Mouse (Mus musculus): ENCODE measurements at regions not wholly inside any gene's neighbourhood (a gene's known extent, or its start where the extent isn't known, plus 50 kb on each side); places are given as distances from the start of the nearest gene placed in this dataset.

DNA sequence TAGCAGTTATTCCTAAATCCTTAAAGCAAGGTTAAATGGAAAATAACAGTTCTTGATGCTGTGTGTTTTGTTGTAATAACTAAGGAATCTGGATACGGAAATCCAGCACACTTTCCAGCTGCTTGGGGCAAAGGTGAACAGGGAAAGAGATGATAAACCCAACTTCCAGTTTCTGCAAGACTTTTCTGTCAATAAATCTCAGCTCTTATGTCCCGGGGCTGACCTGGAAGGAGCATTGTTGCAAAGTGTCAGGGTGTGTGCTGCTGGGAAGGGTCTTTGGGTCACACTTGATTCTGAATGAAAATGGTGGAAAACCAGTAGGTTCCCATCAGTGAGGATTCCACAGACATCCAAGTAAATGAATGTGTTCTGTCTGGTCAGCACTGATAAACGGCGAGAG is 81.2 kb upstream of the Marcks start:
- H3K9ac ChIP-seq (ENCODE audit: low read depth, low read length) = no peak overlapping the region
- no peaks in the 10 kb centered on the region for H3K27me3 ChIP-seq (replicated peaks; ENCODE audit: control insufficient read depth, insufficient read depth, low read length)
- no peak overlapping the region for H3K27ac ChIP-seq (ENCODE audit: low read depth, low read length)
- H3K4me3 ChIP-seq (ENCODE audit: low read length) = no peak overlapping the region
- no peaks in the 10 kb centered on the region for H3K4me1 ChIP-seq (ENCODE audit: control insufficient read depth, insufficient read depth, low read depth, low read length)
- no peaks in the 10 kb centered on the region for H3K9me3 ChIP-seq (ENCODE audit: control insufficient read depth, low read length)
- no peaks in the 10 kb centered on the region for H3K36me3 ChIP-seq (ENCODE audit: control insufficient read depth, insufficient read depth, low read length)
- ATAC-seq = no peak
- 75% methylated on average over 4 of the region's 4 CpGs for WGBS
- H3K4me2 ChIP-seq (ENCODE audit: low read length) = no peak overlapping the region

GRCm38 (mm10) chr10:37219381-37219780 is 80.7 kb upstream of the Marcks start:
- no peak overlapping the region for H3K4me3 ChIP-seq (ENCODE audit: low read length)
- no peaks in the 10 kb centered on the region for H3K27me3 ChIP-seq (replicated peaks; ENCODE audit: control insufficient read depth, insufficient read depth, low read length)
- WGBS = 92% methylated on average over 1 of the region's 1 CpGs
- H3K4me2 ChIP-seq (ENCODE audit: low read length) = no peak overlapping the region
- ATAC-seq = no peak
- H3K9me3 ChIP-seq (ENCODE audit: control insufficient read depth, low read length) = no peaks in the 10 kb centered on the region
- no peak overlapping the region for H3K27ac ChIP-seq (ENCODE audit: low read depth, low read length)
- no peaks in the 10 kb centered on the region for H3K36me3 ChIP-seq (ENCODE audit: control insufficient read depth, insufficient read depth, low read length)
- H3K4me1 ChIP-seq (ENCODE audit: control insufficient read depth, insufficient read depth, low read depth, low read length) = no peaks in the 10 kb centered on the region
- no peak overlapping the region for H3K9ac ChIP-seq (ENCODE audit: low read depth, low read length)

DNA sequence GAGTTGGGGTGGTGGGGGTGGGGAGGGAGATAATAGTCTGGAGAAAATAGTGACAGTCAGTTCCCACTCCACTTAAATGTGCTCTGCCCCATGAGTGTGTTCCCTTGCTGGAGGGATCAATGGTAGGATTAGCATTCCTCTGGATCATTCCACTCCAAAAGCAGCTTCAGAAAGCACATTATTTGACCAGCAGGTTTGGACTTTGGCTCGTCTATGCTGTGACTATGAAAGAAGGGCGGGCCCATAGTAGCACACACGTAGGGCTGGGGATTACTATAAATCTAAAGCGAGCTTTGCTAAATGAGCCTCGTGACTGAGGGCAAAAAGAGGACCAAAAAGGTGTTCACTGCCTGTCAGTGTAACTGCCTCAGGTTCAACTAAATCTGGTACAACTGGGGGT is 75.9 kb upstream of the Marcks start:
- Histone ChIP-seq H3K9ac (ENCODE audit: low read depth, low read length) (no peak overlapping the region), H3K4me3 (ENCODE audit: low read length) (no peak overlapping the region)

GRCm38 (mm10) chr10:37212350-37213035 is 73.8 kb upstream of the Marcks start:
- no peak overlapping the region for H3K27ac ChIP-seq (ENCODE audit: low read depth, low read length)
- 25% methylated on average over 1 of the region's 1 CpGs for WGBS
- no peak overlapping the region for H3K4me2 ChIP-seq (ENCODE audit: low read length)
- ATAC-seq = no peak
- no peaks in the 10 kb centered on the region for H3K4me1 ChIP-seq (ENCODE audit: control insufficient read depth, insufficient read depth, low read depth, low read length)
- no peak overlapping the region for H3K9ac ChIP-seq (ENCODE audit: low read depth, low read length)
- no peak overlapping the region for H3K4me3 ChIP-seq (ENCODE audit: low read length)
- no peaks in the 10 kb centered on the region for H3K27me3 ChIP-seq (replicated peaks; ENCODE audit: control insufficient read depth, insufficient read depth, low read length)
- no peaks in the 10 kb centered on the region for H3K9me3 ChIP-seq (ENCODE audit: control insufficient read depth, low read length)
- H3K36me3 ChIP-seq (ENCODE audit: control insufficient read depth, insufficient read depth, low read length) = no peaks in the 10 kb centered on the region

More for the DNA sequence above, 75.9 kb upstream of the Marcks start:
- Histone ChIP-seq H3K4me2 (ENCODE audit: low read length) (no peak overlapping the region), H3K27ac (ENCODE audit: low read depth, low read length) (no peak overlapping the region), H3K36me3 (ENCODE audit: control insufficient read depth, insufficient read depth, low read length) (no peaks in the 10 kb centered on the region), H3K9me3 (ENCODE audit: control insufficient read depth, low read length) (no peaks in the 10 kb centered on the region), H3K4me1 (ENCODE audit: control insufficient read depth, insufficient read depth, low read depth, low read length) (no peaks in the 10 kb centered on the region), H3K27me3 (replicated peaks; ENCODE audit: control insufficient read depth, insufficient read depth, low read length) (no peaks in the 10 kb centered on the region)
- 73% methylated on average over 5 of the region's 5 CpGs for WGBS
- ATAC-seq = no peak

- Histone ChIP-seq H3K4me2 (ENCODE audit: low read length) (no peak overlapping the region), H3K9ac (ENCODE audit: low read depth, low read length) (no peak overlapping the region), H3K27ac (ENCODE audit: low read depth, low read length) (no peak overlapping the region), H3K36me3 (ENCODE audit: control insufficient read depth, insufficient read depth, low read length) (no peaks in the 10 kb centered on the region), H3K9me3 (ENCODE audit: control insufficient read depth, low read length) (no peaks in the 10 kb centered on the region), H3K4me3 (ENCODE audit: low read length) (no peak overlapping the region), H3K4me1 (ENCODE audit: control insufficient read depth, insufficient read depth, low read depth, low read length) (no peaks in the 10 kb centered on the region), H3K27me3 (replicated peaks; ENCODE audit: control insufficient read depth, insufficient read depth, low read length) (no peaks in the 10 kb centered on the region)
- WGBS = 91% methylated on average over 3 of the region's 3 CpGs
- no peak for ATAC-seq
Measured at GRCm38 (mm10) chr10:37211305-37211704, 72.6 kb upstream of the Marcks start.

DNA sequence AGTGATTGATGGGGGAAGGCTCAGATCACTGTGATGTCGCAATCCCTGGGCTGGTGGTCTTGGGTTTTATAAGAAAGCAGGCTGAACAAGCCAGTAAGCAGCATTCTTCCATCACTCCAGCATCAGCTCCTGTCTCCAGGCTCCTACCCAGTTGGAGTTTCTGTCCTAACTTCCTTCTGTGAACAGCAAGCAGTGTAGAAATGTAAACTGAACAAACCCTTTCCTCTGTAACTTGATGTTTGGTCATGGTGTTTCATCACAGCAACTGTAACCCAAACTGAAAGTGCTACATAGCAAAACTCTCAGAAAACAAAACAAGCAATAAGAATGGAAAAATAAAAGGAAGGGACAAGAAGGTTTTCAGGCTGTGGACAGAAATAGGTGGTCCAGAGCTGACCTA is 71.5 kb upstream of the Marcks start:
- 93% methylated on average over 1 of the region's 1 CpGs for WGBS
- no peak for ATAC-seq
- H3K27ac ChIP-seq (ENCODE audit: low read depth, low read length) = no peak overlapping the region
- H3K4me1 ChIP-seq (ENCODE audit: control insufficient read depth, insufficient read depth, low read depth, low read length) = no peaks in the 10 kb centered on the region
- no peak overlapping the region for H3K9ac ChIP-seq (ENCODE audit: low read depth, low read length)
- H3K27me3 ChIP-seq (replicated peaks; ENCODE audit: control insufficient read depth, insufficient read depth, low read length) = no peaks in the 10 kb centered on the region
- H3K4me2 ChIP-seq (ENCODE audit: low read length) = no peak overlapping the region
- H3K9me3 ChIP-seq (ENCODE audit: control insufficient read depth, low read length) = no peaks in the 10 kb centered on the region
- no peak overlapping the region for H3K4me3 ChIP-seq (ENCODE audit: low read length)
- no peaks in the 10 kb centered on the region for H3K36me3 ChIP-seq (ENCODE audit: control insufficient read depth, insufficient read depth, low read length)

DNA sequence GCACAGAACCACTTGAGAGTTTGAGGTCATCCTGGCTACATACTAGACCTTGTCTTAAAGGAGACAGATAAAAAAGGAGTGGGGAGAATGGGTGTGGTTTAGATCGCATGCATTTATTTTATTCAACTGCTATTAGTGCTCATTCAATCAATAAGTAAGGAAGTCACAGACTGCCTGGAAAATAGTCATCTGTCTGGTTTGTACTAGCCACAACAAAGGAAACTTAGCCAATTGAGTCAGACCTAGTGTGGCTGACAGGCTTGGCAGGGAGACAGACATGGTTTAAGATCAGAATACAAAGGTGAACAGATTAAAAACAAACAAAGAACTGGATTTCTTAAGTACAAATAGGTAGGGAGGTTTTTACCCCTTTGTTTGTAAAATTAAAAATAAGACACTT is 68.3 kb upstream of the Marcks start:
- no peak for ATAC-seq
- no peak overlapping the region for H3K27ac ChIP-seq (ENCODE audit: low read depth, low read length)
- H3K36me3 ChIP-seq (ENCODE audit: control insufficient read depth, insufficient read depth, low read length) = no peaks in the 10 kb centered on the region
- H3K4me2 ChIP-seq (ENCODE audit: low read length) = no peak overlapping the region
- no peaks in the 10 kb centered on the region for H3K9me3 ChIP-seq (ENCODE audit: control insufficient read depth, low read length)
- H3K9ac ChIP-seq (ENCODE audit: low read depth, low read length) = no peak overlapping the region
- 87% methylated on average over 1 of the region's 1 CpGs for WGBS
- H3K27me3 ChIP-seq (replicated peaks; ENCODE audit: control insufficient read depth, insufficient read depth, low read length) = no peaks in the 10 kb centered on the region
- H3K4me3 ChIP-seq (ENCODE audit: low read length) = no peak overlapping the region
- no peaks in the 10 kb centered on the region for H3K4me1 ChIP-seq (ENCODE audit: control insufficient read depth, insufficient read depth, low read depth, low read length)

DNA sequence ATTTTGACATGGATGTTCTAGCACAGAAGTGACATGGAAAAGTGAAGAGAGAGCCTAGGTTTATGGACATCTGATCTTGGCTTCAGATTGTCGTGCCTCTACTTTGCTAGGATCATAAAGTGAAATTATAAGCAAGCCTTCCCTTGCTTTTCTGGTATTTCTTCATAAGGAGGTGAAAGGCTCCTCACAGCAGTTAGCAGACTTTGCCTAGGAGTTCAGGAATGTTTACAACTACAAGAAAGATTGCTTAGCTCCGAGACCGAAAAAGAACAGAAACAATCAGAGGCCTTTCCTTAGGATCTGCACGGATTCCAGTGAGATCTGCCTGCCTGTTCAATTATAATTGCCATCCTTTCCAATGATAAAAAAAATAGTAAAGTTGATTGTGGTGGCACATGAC is 67.8 kb upstream of the Marcks start:
- no peak for ATAC-seq
- H3K4me3 ChIP-seq (ENCODE audit: low read length) = no peak overlapping the region
- H3K9me3 ChIP-seq (ENCODE audit: control insufficient read depth, low read length) = no peaks in the 10 kb centered on the region
- H3K4me2 ChIP-seq (ENCODE audit: low read length) = no peak overlapping the region
- no peak overlapping the region for H3K9ac ChIP-seq (ENCODE audit: low read depth, low read length)
- no peaks in the 10 kb centered on the region for H3K36me3 ChIP-seq (ENCODE audit: control insufficient read depth, insufficient read depth, low read length)
- H3K4me1 ChIP-seq (ENCODE audit: control insufficient read depth, insufficient read depth, low read depth, low read length) = no peaks in the 10 kb centered on the region
- 85% methylated on average over 4 of the region's 4 CpGs for WGBS
- no peaks in the 10 kb centered on the region for H3K27me3 ChIP-seq (replicated peaks; ENCODE audit: control insufficient read depth, insufficient read depth, low read length)
- H3K27ac ChIP-seq (ENCODE audit: low read depth, low read length) = no peak overlapping the region

DNA sequence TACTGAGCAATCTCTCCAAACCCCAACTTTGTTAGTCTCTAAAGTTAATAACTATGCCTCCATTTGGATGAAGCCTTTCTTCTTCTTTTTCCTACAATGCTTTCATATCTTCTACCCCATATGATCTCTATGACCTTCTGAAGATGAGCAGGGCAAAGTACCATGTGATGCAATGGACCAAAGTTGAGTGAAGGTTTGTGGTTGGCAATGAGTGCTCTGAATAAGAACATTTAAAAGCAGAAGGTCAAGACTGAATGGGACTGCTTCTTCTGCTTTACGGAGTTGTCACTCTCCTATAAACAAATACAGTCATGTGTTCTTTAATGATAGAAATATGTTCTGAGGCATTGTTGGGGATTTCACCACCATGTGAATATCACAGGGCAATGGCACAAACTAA is 65.0 kb upstream of the Marcks start:
- H3K4me2 ChIP-seq (ENCODE audit: low read length) = no peak overlapping the region
- H3K4me3 ChIP-seq (ENCODE audit: low read length) = no peak overlapping the region
- no peak for ATAC-seq
- H3K27me3 ChIP-seq (replicated peaks; ENCODE audit: control insufficient read depth, insufficient read depth, low read length) = no peaks in the 10 kb centered on the region
- H3K36me3 ChIP-seq (ENCODE audit: control insufficient read depth, insufficient read depth, low read length) = no peaks in the 10 kb centered on the region
- H3K9me3 ChIP-seq (ENCODE audit: control insufficient read depth, low read length) = no peaks in the 10 kb centered on the region
- H3K9ac ChIP-seq (ENCODE audit: low read depth, low read length) = no peak overlapping the region
- no peak overlapping the region for H3K27ac ChIP-seq (ENCODE audit: low read depth, low read length)
- H3K4me1 ChIP-seq (ENCODE audit: control insufficient read depth, insufficient read depth, low read depth, low read length) = no peaks in the 10 kb centered on the region
- WGBS = 82% methylated on average over 1 of the region's 1 CpGs
